Mouse (Mus musculus): ENCODE measurements around the gene Hif1an.

DNA sequence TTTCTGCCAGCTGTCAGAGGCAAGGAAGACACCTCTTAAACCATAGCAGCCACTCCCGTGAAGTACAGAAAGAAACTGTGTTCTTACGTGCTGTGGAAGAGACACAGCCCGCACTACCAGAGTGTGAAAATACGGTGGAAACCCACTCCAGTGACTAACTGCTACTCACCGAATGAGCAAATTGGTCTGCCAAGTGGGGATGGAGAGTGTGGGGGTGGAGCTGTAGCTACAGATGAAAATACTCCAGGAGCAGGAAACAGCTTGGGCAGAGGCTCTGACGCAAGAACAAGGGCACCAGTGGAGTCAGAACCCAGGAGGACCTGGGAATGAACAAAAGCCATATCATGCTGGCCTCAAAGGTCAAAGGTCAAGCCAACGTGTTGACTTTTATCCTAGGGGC lies 55.5 kb downstream of the Hif1an start:
- TF ChIP-seq CTCF (IDR thresholded peaks at IDR 0.05; ENCODE audit: low read depth) (no peak), EP300 (IDR thresholded peaks at IDR 0.05; ENCODE audit: low read depth) (no peak)
